Mouse (Mus musculus) lung, adult 2 months (tissue): ENCODE results near the gene Golga7b. TPM values are rescaled to one million over a fixed set of nuclear protein-coding genes. Genes with fewer than 3 reads are reported as not detected.

Experiments
- DNase-seq: peaks from one replicate; pipeline ENCODE4 v3.0.0; 2022
- H3K4me1 ChIP-seq: fragments of 200-500 bp; 2 replicates; pipeline ENCODE4 v1.6.1; 2011; ENCODE audit warnings: low read length; ENCODE audit not compliant: control insufficient read depth, insufficient read depth
- H3K4me3 ChIP-seq: fragments of 200-500 bp; replicated peaks from 2 replicates; pipeline ENCODE3; 2011; ENCODE audit warnings: low read depth, mild to moderate bottlenecking, control low read depth, low read length; ENCODE audit errors: extremely low read depth
- CTCF ChIP-seq: fragments of 200-500 bp; IDR thresholded peaks from 2 replicates; pipeline ENCODE4 v1.5.1; 2011; ENCODE audit warnings: mild to moderate bottlenecking, low read length, control low read depth; ENCODE audit not compliant: insufficient read depth
- POLR2A ChIP-seq: fragments of 200-500 bp; IDR thresholded peaks from 2 replicates; pipeline ENCODE4 v1.6.1; 2011; ENCODE audit warnings: low read depth, mild to moderate bottlenecking, control low read depth, low read length, borderline replicate concordance; ENCODE audit errors: extremely low read depth
- WGBS: fragments of 180-500 bp; shearing (Covaris S2); methylation state at CpG from one replicate; pipeline ENCODE4 v1.1.7; 2018; 5-methylcytosine and 5-hydroxymethylcytosine counted together
- polyA plus RNA-seq: library from polyadenylated mRNA; depleted of rRNA; stranded (reverse); fragments of >200 nt; gene quantifications from 2 replicates; pipeline ENCODE4 v1.2.3, GENCODE M21; 2012

Gene Golga7b
- polyA plus RNA-seq, 1 experiment: 0.30 TPM

GRCm38 (mm10) chr19:42263524-42263923 is 16.1 kb downstream of the Golga7b start:
- Histone ChIP-seq H3K4me3 (no peak overlapping the region), H3K4me1 (no peaks in the 10 kb centered on the region)
- TF ChIP-seq CTCF (no peak), POLR2A (no peak)
- 38% methylated on average over 3 of the region's 3 CpGs for WGBS
- no peak for DNase-seq

- WGBS: 4% methylated on average over 19 of the region's 19 CpGs
- TF ChIP-seq CTCF (no peak), POLR2A (no peak)
- DNase-seq: no peak
- H3K4me1 ChIP-seq: no peaks in the 10 kb centered on the region
- no peak overlapping the region for H3K4me3 ChIP-seq
These were observed 21.0 kb downstream of the Golga7b start for GRCm38 (mm10) chr19:42268337-42268736.

- TF ChIP-seq POLR2A: no peak
- TF ChIP-seq CTCF: no peak
- 51% methylated on average over 6 of the region's 6 CpGs for WGBS
- no peak for DNase-seq
- Histone ChIP-seq H3K4me1 (no peaks in the 10 kb centered on the region), H3K4me3 (no peak overlapping the region)
These were observed 22.7 kb downstream of the Golga7b start for GRCm38 (mm10) chr19:42270119-42270518.

- no peak overlapping the region for H3K4me3 ChIP-seq
- 75% methylated on average over 7 of the region's 7 CpGs for WGBS
- no peaks in the 10 kb centered on the region for H3K4me1 ChIP-seq
- TF ChIP-seq CTCF (no peak), POLR2A (no peak)
- no peak for DNase-seq
These were observed 23.8 kb downstream of the Golga7b start for GRCm38 (mm10) chr19:42271182-42271581.

- TF ChIP-seq CTCF (peak; percentile 57; the same call in 1 of the 2 replicates), POLR2A (no peak)
- no peaks in the 10 kb centered on the region for H3K4me1 ChIP-seq
- 38% methylated on average over 14 of the region's 14 CpGs for WGBS
- H3K4me3 ChIP-seq: no peak overlapping the region
- peak; percentile 77 for DNase-seq
These were observed 24.9 kb downstream of the Golga7b start for GRCm38 (mm10) chr19:42272003-42272963.

GRCm38 (mm10) chr19:42277288-42277687 is 29.9 kb downstream of the Golga7b start:
- no peak for TF ChIP-seq CTCF
- no peak for TF ChIP-seq POLR2A
- H3K4me3 ChIP-seq: no peak overlapping the region
- H3K4me1 ChIP-seq: no peaks in the 10 kb centered on the region
- no peak for DNase-seq
- 73% methylated on average over 6 of the region's 6 CpGs for WGBS

- no peak overlapping the region for H3K4me3 ChIP-seq
- no peaks in the 10 kb centered on the region for H3K4me1 ChIP-seq
- 74% methylated on average over 5 of the region's 5 CpGs for WGBS
- DNase-seq: no peak
- TF ChIP-seq POLR2A: no peak
- no peak for TF ChIP-seq CTCF
These were observed 31.1 kb downstream of the Golga7b start for GRCm38 (mm10) chr19:42278461-42278860.

- no peak overlapping the region for H3K4me3 ChIP-seq
- DNase-seq: no peak
- TF ChIP-seq CTCF: no peak
- no peak for TF ChIP-seq POLR2A
- H3K4me1 ChIP-seq: no peaks in the 10 kb centered on the region
- 66% methylated on average over 3 of the region's 3 CpGs for WGBS
These were observed 32.2 kb downstream of the Golga7b start for GRCm38 (mm10) chr19:42279611-42280010.

- no peak overlapping the region for H3K4me3 ChIP-seq
- WGBS: 47% methylated on average over 8 of the region's 8 CpGs
- no peak for DNase-seq
- TF ChIP-seq POLR2A (no peak), CTCF (no peak)
- H3K4me1 ChIP-seq: no peaks in the 10 kb centered on the region
These were observed 36.8 kb downstream of the Golga7b start for GRCm38 (mm10) chr19:42284178-42284577.

- TF ChIP-seq POLR2A (no peak), CTCF (no peak)
- WGBS: 27% methylated on average over 4 of the region's 4 CpGs
- H3K4me3 ChIP-seq: no peak overlapping the region
- no peak for DNase-seq
- H3K4me1 ChIP-seq: no peaks in the 10 kb centered on the region
These were observed 41.0 kb downstream of the Golga7b start for GRCm38 (mm10) chr19:42288361-42288760.
